Mouse (Mus musculus) intestine, postnatal 0 days (tissue): ENCODE data around the gene Tex19.2. TPM values are rescaled to one million over a fixed set of nuclear protein-coding genes. Genes with fewer than 3 reads are reported as not detected.

Experiments used
- ATAC-seq: fragments of 200-750 bp; cut with Nextera tagmentation; 2 replicates; pipeline ENCODE4 v1.8.0; 2017; ENCODE audit warnings: mild to moderate bottlenecking, moderate TSS enrichment, moderate library complexity
- H3K27ac ChIP-seq: fragments of 300-500 bp; sonication (generic); 2 replicates; pipeline ENCODE4 v1.5.1; 2014; ENCODE audit warnings: mild to moderate bottlenecking, low read depth, low read length, moderate library complexity
- H3K27me3 ChIP-seq: fragments of 300-500 bp; sonication (generic); replicated peaks from 2 replicates; pipeline ENCODE4 v1.6.1; 2014; ENCODE audit warnings: low read length, mixed read lengths; ENCODE audit not compliant: control insufficient read depth, insufficient read depth
- H3K36me3 ChIP-seq: fragments of 300-500 bp; sonication (generic); 2 replicates; pipeline ENCODE4 v1.6.1; 2014; ENCODE audit warnings: mild to moderate bottlenecking, moderate library complexity; ENCODE audit not compliant: control insufficient read depth, insufficient read depth
- H3K4me1 ChIP-seq: fragments of 300-500 bp; sonication (generic); replicated peaks from 2 replicates; pipeline ENCODE4 v1.6.1; 2014; ENCODE audit warnings: antibody characterized with exemption, low read length, mixed read lengths; ENCODE audit not compliant: control insufficient read depth, insufficient read depth
- H3K4me2 ChIP-seq: fragments of 300-500 bp; sonication (generic); replicated peaks from 2 replicates; pipeline ENCODE4 v1.6.1; 2014; ENCODE audit warnings: low read depth, mild to moderate bottlenecking, moderate library complexity
- H3K4me3 ChIP-seq: fragments of 300-500 bp; sonication (generic); 2 replicates; pipeline ENCODE4 v1.5.1; 2014; ENCODE audit warnings: low read depth, low read length
- H3K9ac ChIP-seq: fragments of 300-500 bp; sonication (generic); 2 replicates; pipeline ENCODE4 v1.6.1; 2014; ENCODE audit warnings: mild to moderate bottlenecking, low read depth, low read length
- H3K9me3 ChIP-seq: fragments of 300-500 bp; sonication (generic); 2 replicates; pipeline ENCODE4 v1.6.1; 2016; ENCODE audit warnings: mixed run types; ENCODE audit not compliant: control insufficient read depth
- CTCF ChIP-seq: sonication (generic); IDR thresholded peaks from 2 replicates; pipeline ENCODE4 v1.5.1; 2016; ENCODE audit warnings: low read depth, mild to moderate bottlenecking, control low read depth, antibody characterized with exemption, moderate library complexity
- WGBS: fragments of 180-500 bp; shearing (Covaris S2); extraction: QIAGEN DNeasy Blood & Tissue Kit; methylation state at CpG from one replicate; pipeline ENCODE4 v1.1.7; 2014; 5-methylcytosine and 5-hydroxymethylcytosine counted together
- polyA plus RNA-seq: library from polyadenylated mRNA; unstranded; fragments of >200 nt; fragmentation: Nextera tagmentation; extraction: Ambion mirVana; gene quantifications from 2 replicates; pipeline ENCODE4 v1.2.1, GENCODE M21; 2015

The Tex19.2 gene
- polyA plus RNA-seq, 1 experiment from 2014 or later: 0.33 TPM

DNA sequence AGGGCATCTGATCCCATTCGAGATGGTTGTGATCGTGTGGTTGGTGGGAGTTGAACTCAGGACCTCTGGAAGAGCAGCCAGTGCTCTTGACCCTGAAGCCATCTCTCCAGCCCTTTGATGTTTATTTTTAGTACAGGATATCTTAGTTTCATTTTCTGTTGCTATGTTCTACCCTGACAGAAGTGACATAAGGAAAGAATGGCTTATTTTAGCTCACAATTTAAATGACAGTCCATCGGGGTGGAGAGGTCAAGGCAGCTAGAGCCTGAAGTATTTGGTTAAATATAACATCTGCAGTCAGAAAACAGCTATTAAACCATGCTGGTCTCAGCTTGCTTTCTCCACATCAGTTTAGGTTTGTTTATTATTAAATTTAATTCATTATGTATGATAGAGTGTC lies 2.7 kb upstream of the Tex19.2 start:
- Histone ChIP-seq H3K27me3 (no peaks in the 10 kb centered on the region), H3K36me3 (no peaks in the 10 kb centered on the region), H3K4me3 (no peak overlapping the region), H3K9ac (no peak overlapping the region), H3K9me3 (no peaks in the 10 kb centered on the region), H3K4me2 (no peak overlapping the region), H3K27ac (no peak overlapping the region), H3K4me1 (no peaks in the 10 kb centered on the region)
- ATAC-seq: no peak
- TF ChIP-seq CTCF: no peak
- WGBS: 55% methylated on average over 3 of the region's 3 CpGs

DNA sequence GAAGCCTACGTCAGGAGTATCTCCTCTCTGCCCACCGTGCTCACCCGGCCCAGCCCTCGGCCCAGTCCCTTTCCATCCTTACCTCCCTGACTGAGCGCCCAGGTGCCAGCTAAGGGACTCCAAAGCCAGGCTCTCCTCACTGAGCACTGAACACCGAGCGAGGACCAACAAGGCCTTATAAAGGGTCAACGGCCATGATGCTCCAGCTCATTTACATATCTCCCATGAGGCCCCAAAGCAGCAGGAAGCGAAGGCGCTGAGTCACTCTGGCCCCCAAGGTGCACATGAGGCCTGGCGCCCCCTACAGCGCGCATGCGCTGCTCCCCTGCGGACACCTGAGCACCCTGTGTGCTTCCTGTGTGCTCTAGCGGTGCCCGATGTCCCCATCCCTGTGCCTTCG lies 371 bp downstream of the Tex19.2 start:
- no peak overlapping the region for H3K27ac ChIP-seq
- H3K4me2 ChIP-seq: no peak overlapping the region
- H3K36me3 ChIP-seq: no peaks in the 10 kb centered on the region
- no peak overlapping the region for H3K9ac ChIP-seq
- no peaks in the 10 kb centered on the region for H3K4me1 ChIP-seq
- H3K27me3 ChIP-seq: no peaks in the 10 kb centered on the region
- no peaks in the 10 kb centered on the region for H3K9me3 ChIP-seq
- H3K4me3 ChIP-seq: no peak overlapping the region
- WGBS: 89% methylated on average over 18 of the region's 18 CpGs
- TF ChIP-seq CTCF: peak; percentile 22; the same call in 1 of the 2 replicates
- no peak for ATAC-seq

GRCm38 (mm10) chr11:121112091-121112775 lies 6.2 kb downstream of the Tex19.2 start:
- H3K4me3 ChIP-seq: no peak overlapping the region
- 0 out of 2 replicates have a peak, but pooled peaks cover 3% of the 10 kb centered on the region for H3K27me3 ChIP-seq
- H3K36me3 ChIP-seq: no peaks in the 10 kb centered on the region
- 0 out of 2 replicates have a peak, but pooled peaks cover 2% of the 10 kb centered on the region for H3K4me1 ChIP-seq
- 83% methylated on average over 5 of the region's 5 CpGs for whole genome bisulfite sequencing
- no peak for TF ChIP-seq CTCF
- no peak for ATAC-seq
- no peak overlapping the region for H3K9ac ChIP-seq
- no peaks in the 10 kb centered on the region for H3K9me3 ChIP-seq
- H3K27ac ChIP-seq: no peak overlapping the region
- H3K4me2 ChIP-seq: no peak overlapping the region

GRCm38 (mm10) chr11:121111601-121112000 lies 6.9 kb downstream of the Tex19.2 start:
- no peak for TF ChIP-seq CTCF
- no peak overlapping the region for H3K4me2 ChIP-seq
- 0 out of 2 replicates have a peak, but pooled peaks cover 2% of the 10 kb centered on the region for H3K4me1 ChIP-seq
- no peaks in the 10 kb centered on the region for H3K36me3 ChIP-seq
- no peak for ATAC-seq
- H3K4me3 ChIP-seq: no peak overlapping the region
- 0 out of 2 replicates have a peak, but pooled peaks cover 3% of the 10 kb centered on the region for H3K27me3 ChIP-seq
- H3K27ac ChIP-seq: no peak overlapping the region
- no peak overlapping the region for H3K9ac ChIP-seq
- 67% methylated on average over 1 of the region's 1 CpGs for WGBS
- H3K9me3 ChIP-seq: no peaks in the 10 kb centered on the region

DNA sequence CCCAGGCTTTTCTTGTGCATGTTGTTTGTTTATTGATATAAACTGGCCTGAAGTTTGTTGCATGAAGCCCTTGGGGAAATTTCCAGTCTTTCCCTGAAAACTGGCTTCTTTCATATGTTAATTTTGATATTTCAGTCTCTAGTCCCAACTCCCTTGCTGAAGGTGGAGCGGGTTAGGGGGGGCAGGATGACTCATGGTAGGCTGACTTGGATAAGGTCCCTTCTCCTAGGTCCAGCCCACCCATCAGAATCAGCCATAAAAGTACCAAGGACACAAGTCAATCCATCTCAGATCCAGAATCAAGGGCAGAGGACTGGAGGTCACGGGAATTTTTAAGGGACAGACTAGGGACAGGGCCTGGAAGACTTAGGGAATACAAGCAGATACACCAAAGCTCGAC lies 7.4 kb downstream of the Tex19.2 start:
- ATAC-seq: no peak
- Histone ChIP-seq H3K4me1 (0 out of 2 replicates have a peak, but pooled peaks cover 2% of the 10 kb centered on the region), H3K9ac (no peak overlapping the region), H3K4me2 (no peak overlapping the region), H3K27ac (no peak overlapping the region), H3K9me3 (no peaks in the 10 kb centered on the region), H3K4me3 (no peak overlapping the region), H3K27me3 (0 out of 2 replicates have a peak, but pooled peaks cover 3% of the 10 kb centered on the region), H3K36me3 (no peaks in the 10 kb centered on the region)
- 86% methylated on average over 3 of the region's 3 CpGs for WGBS
- no peak for TF ChIP-seq CTCF

- TF ChIP-seq CTCF: no peak
- WGBS: 2% methylated on average over 2 of the region's 2 CpGs
- no peak overlapping the region for H3K4me3 ChIP-seq
- no peaks in the 10 kb centered on the region for H3K9me3 ChIP-seq
- H3K4me2 ChIP-seq: no peak overlapping the region
- H3K36me3 ChIP-seq: no peaks in the 10 kb centered on the region
- H3K4me1 ChIP-seq: 0 out of 2 replicates have a peak, but pooled peaks cover 2% of the 10 kb centered on the region
- H3K27ac ChIP-seq: no peak overlapping the region
- no peak overlapping the region for H3K9ac ChIP-seq
- ATAC-seq: peak; percentile 73
- 0 out of 2 replicates have a peak, but pooled peaks cover 3% of the 10 kb centered on the region for H3K27me3 ChIP-seq
Observed at GRCm38 (mm10) chr11:121109986-121110385, 8.5 kb downstream of the Tex19.2 start.
